Mouse (Mus musculus) granulocyte monocyte progenitor cell, adult 5-6 weeks (primary cell): ENCODE data around the gene Ufm1. TPM values are rescaled to one million over a fixed set of nuclear protein-coding genes. Genes with fewer than 3 reads are reported as not detected.

Source experiments
- ATAC-seq: replicated peaks from 2 replicates; pipeline ENCODE4 v1.8.0; 2016; ENCODE audit warnings: mild to moderate bottlenecking, moderate TSS enrichment, inconsistent platforms; ENCODE audit not compliant: poor library complexity, severe bottlenecking
- total RNA-seq, 2 experiments: library from RNA; stranded (forward) in 1 of 2; stranded (reverse) in 1 of 2; fragments of 200-712, 200-1000 nt in 1 of 2; fragments of >200 nt in 1 of 2; fragmentation: Nextera tagmentation in 1 of 2; gene quantifications; 2 replicates each; pipeline ENCODE4 v1.2.3; 2014 to 2017

Gene Ufm1
- 44.2 and 55.5 TPM in 2 replicates for total RNA-seq (2014; fragmentation: Nextera tagmentation)
- total RNA-seq (2017), result 96.6 and 114 TPM in 2 replicates

GRCm38 (mm10) chr3:53863383-53864220, at the start of gene Ufm1:
TSS of gene Ufm1 (minus strand) at chr3:53863830.
- ATAC-seq, result peak; percentile 97

DNA sequence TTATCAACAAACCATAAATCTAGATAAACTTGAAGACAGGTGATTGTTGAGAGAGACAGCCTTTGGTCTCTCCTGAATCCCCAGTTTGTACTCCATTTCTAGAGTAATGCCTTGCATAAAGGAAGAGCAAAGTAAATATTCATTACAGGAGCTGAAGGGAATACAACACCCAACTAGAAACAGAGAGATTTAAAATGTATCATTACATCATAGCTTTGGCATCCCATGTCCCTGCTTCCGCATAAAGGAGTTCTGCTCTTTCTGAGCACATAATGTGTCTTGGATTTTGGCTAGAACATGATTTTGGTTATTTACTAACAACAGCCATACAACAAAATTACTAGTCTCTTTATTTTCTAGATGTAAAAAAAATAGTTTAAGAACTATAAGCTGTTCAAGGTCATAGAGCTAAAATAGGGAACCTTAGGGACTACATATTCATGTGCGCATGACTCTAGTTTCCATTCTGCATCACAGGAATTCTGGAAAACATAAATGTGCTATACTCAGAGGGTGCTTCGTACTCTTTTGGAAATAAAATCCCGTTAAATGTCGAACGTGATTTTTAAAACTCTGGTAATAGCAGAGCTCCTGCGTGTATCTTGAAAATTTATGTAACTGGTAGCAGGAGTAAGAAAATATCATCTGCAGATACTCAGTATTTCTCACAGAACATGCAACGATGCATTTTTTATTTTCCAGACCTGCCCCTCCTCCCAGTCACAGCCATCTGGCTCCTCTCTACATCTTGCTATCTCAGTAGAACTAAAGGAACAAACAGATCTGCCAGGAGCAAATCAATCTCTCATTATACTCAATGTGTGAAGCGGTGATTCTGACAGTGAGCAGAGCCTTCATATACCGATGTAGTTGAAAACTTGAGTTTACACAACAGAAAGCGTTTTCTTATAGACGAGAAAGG, 27.2 kb upstream of the Ufm1 start:
- no peak for ATAC-seq

DNA sequence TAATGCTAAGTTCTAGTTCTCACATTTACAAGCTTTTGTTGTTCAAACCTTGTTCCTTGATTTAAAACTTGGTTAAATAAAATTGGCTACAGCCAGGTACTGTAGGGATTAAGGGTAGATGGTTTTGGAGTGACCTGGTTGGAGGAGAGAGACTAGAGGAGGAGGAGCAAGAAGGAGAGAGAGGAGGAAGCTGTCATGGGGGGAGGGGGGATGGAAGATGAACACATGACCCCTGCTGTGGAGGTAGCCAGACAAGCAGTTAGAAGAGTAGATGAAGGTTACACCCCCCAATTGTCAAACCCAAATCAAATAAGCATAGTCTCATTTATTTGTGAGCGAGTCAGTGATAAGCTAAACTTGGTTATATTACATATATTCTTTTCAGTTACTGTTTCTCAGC, 8.0 kb upstream of the Ufm1 start:
- no peak for ATAC-seq

- ATAC-seq, result peak; percentile 56
Observed at GRCm38 (mm10) chr3:53870482-53870881, 6.9 kb upstream of the Ufm1 start.

- ATAC-seq, result no peak
Observed at GRCm38 (mm10) chr3:53869263-53869662, 5.6 kb upstream of the Ufm1 start.

DNA sequence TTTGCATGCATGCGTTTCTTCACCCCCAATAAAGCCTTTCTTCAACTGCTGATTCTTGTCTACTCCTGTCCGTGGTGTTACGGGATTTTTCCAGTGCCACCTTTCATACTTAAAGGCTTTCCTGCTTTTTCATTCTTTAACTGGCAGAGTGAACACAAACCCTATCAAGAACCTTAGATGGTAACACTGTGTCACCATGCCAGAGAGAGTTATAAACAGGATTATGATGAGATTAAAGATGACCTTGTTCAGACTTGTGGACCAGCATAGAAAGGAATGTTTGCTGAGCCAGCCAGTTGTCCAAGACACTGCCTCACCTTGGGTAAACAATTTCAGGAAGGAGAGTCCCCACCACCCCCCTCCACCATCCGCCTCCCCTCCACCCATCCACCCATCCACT, 4.6 kb upstream of the Ufm1 start:
- no peak for ATAC-seq

- ATAC-seq, result no peak
Observed at GRCm38 (mm10) chr3:53854831-53855230, 8.8 kb downstream of the Ufm1 start.

- ATAC-seq, result no peak
Observed at GRCm38 (mm10) chr3:53854261-53854660, 9.4 kb downstream of the Ufm1 start.

DNA sequence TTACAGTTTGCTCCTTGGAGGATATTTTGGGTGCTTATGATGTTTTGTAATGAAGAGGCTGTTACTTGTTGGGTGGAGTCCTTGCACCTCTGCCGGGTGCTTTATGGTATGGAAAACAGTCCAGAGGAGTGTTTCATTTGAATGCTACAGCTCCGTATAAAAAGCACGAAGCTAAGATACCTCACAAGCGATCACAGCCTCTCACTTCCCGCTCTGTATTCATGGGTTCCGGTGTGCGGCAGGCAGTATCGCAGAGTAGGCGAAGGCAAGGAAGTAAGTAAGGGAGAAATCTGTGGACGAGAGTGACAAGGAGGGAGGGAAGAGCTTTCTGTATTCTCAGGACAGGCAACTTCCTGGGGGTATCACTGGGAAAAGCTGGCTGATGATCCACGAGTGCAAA, 15.4 kb downstream of the Ufm1 start:
- ATAC-seq, result no peak

DNA sequence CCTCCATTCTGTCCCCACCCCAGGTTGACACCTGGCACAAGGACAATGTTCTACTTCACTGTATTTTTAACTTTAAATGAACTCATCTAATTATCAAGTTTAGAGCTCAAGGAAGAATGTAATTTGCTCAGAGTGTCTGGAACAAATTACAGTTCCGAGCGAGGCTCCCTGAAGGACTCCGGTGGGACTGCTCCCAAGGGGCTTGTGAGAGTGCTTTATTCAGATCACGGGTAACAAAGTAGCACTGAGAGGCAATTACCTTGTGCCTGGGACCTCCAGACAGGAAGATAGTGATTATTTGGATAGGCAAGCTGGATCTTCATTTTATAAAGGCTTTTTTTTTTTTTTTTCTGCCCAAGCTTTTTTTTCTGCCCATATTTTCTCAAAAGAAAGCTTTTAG, 15.9 kb downstream of the Ufm1 start:
- ATAC-seq, result no peak

- ATAC-seq, result no peak
Observed at GRCm38 (mm10) chr3:53846206-53846928, 17.3 kb downstream of the Ufm1 start.

GRCm38 (mm10) chr3:53844786-53845185, 18.8 kb downstream of the Ufm1 start, which contains the start of gene Gm10985:
TSS of gene Gm10985 (plus strand) at chr3:53845086.
- no peak for ATAC-seq

- ATAC-seq, result no peak
Observed at GRCm38 (mm10) chr3:53834238-53834637, 29.4 kb downstream of the Ufm1 start.

DNA sequence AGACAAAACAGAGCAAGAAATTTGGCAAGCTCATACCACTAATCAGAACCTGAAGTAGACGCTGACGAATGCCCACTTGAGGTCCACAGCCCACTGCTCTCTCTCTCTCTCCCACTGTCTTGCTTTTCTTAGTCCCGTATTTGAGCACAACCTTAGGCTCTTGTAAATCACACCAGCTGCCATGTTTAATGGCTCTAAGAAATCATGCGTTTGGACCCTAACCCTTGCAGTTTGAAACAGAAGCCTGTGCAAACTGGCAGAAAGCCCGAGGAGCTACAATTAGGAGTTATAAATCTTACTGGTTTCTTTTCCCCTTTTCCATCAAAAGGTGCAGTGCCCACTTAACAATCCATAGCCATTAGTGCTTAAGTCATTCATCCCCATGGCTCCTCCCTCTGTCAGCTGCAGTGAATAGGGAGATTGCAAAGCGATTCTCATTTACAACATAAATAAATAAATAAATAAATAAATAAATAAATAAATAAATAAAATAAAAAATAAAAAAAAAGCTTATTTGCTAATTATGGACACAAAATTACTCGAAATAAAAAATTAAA, 50.1 kb downstream of the Ufm1 start:
- no peak for ATAC-seq

Other genes with a start within 250 kb of the Ufm1 start
- not detected in 2 replicates for gene Frem2, start 206.5 kb downstream of the Ufm1 start, total RNA-seq (2014; fragmentation: Nextera tagmentation)
- gene Frem2, start 206.5 kb downstream of the Ufm1 start, total RNA-seq (2017), result not detected in 2 replicates
- gene Gm10985, start 18.7 kb downstream of the Ufm1 start, total RNA-seq (2014; fragmentation: Nextera tagmentation), result not detected in 2 replicates
- gene Gm10985, start 18.7 kb downstream of the Ufm1 start, total RNA-seq (2017), result not detected in 2 replicates